Mouse (Mus musculus): ENCODE data around the gene A2ml1. TPM values are rescaled to one million over a fixed set of nuclear protein-coding genes. Genes with fewer than 3 reads are reported as not detected.

Gene A2ml1
- polyA plus RNA-seq, 1 experiment from 2014 or later: 1.0 TPM

GRCm38 (mm10) chr6:128577301-128577700, 4.1 kb downstream of the A2ml1 start:
- H3K9ac ChIP-seq (ENCODE audit: low read depth, low read length): no peak overlapping the region
- no peaks in the 10 kb centered on the region for H3K27me3 ChIP-seq (replicated peaks; ENCODE audit: control insufficient read depth, insufficient read depth, low read length)
- no peak overlapping the region for H3K27ac ChIP-seq (ENCODE audit: low read depth, low read length)
- H3K4me3 ChIP-seq (ENCODE audit: low read depth, low read length): no peak overlapping the region
- no peak overlapping the region for H3K4me2 ChIP-seq (replicated peaks; ENCODE audit: low read depth)
- no peak for ATAC-seq
- 77% methylated on average over 9 of the region's 9 CpGs for WGBS
- no peaks in the 10 kb centered on the region for H3K9me3 ChIP-seq (ENCODE audit: control insufficient read depth)
- no peaks in the 10 kb centered on the region for H3K4me1 ChIP-seq (replicated peaks; ENCODE audit: control insufficient read depth, insufficient read depth, low read length)
- no peak for TF ChIP-seq CTCF (IDR thresholded peaks at IDR 0.05; ENCODE audit: low read depth)
- no peaks in the 10 kb centered on the region for H3K36me3 ChIP-seq (ENCODE audit: control insufficient read depth, insufficient read depth)

GRCm38 (mm10) chr6:128566589-128566988, 14.8 kb downstream of the A2ml1 start:
- Histone ChIP-seq H3K27me3 (replicated peaks; ENCODE audit: control insufficient read depth, insufficient read depth, low read length) (no peaks in the 10 kb centered on the region), H3K9me3 (ENCODE audit: control insufficient read depth) (no peaks in the 10 kb centered on the region), H3K9ac (ENCODE audit: low read depth, low read length) (no peak overlapping the region), H3K4me2 (replicated peaks; ENCODE audit: low read depth) (no peak overlapping the region), H3K27ac (ENCODE audit: low read depth, low read length) (no peak overlapping the region), H3K36me3 (ENCODE audit: control insufficient read depth, insufficient read depth) (no peaks in the 10 kb centered on the region), H3K4me3 (ENCODE audit: low read depth, low read length) (no peak overlapping the region), H3K4me1 (replicated peaks; ENCODE audit: control insufficient read depth, insufficient read depth, low read length) (no peaks in the 10 kb centered on the region)
- no peak for TF ChIP-seq CTCF (IDR thresholded peaks at IDR 0.05; ENCODE audit: low read depth)
- ATAC-seq: no peak
- 91% methylated on average over 11 of the region's 11 CpGs for WGBS

- TF ChIP-seq CTCF (IDR thresholded peaks at IDR 0.05; ENCODE audit: low read depth): no peak
- no peaks in the 10 kb centered on the region for H3K27me3 ChIP-seq (replicated peaks; ENCODE audit: control insufficient read depth, insufficient read depth, low read length)
- ATAC-seq: no peak
- no peak overlapping the region for H3K4me3 ChIP-seq (ENCODE audit: low read depth, low read length)
- 81% methylated on average over 7 of the region's 7 CpGs for WGBS
- H3K27ac ChIP-seq (ENCODE audit: low read depth, low read length): no peak overlapping the region
- H3K9ac ChIP-seq (ENCODE audit: low read depth, low read length): no peak overlapping the region
- H3K4me2 ChIP-seq (replicated peaks; ENCODE audit: low read depth): no peak overlapping the region
- no peaks in the 10 kb centered on the region for H3K9me3 ChIP-seq (ENCODE audit: control insufficient read depth)
- no peaks in the 10 kb centered on the region for H3K36me3 ChIP-seq (ENCODE audit: control insufficient read depth, insufficient read depth)
- 0 out of 2 replicates have a peak, but pooled peaks cover 3% of the 10 kb centered on the region for H3K4me1 ChIP-seq (replicated peaks; ENCODE audit: control insufficient read depth, insufficient read depth, low read length)
Measured at GRCm38 (mm10) chr6:128554049-128554448, 27.4 kb downstream of the A2ml1 start.

DNA sequence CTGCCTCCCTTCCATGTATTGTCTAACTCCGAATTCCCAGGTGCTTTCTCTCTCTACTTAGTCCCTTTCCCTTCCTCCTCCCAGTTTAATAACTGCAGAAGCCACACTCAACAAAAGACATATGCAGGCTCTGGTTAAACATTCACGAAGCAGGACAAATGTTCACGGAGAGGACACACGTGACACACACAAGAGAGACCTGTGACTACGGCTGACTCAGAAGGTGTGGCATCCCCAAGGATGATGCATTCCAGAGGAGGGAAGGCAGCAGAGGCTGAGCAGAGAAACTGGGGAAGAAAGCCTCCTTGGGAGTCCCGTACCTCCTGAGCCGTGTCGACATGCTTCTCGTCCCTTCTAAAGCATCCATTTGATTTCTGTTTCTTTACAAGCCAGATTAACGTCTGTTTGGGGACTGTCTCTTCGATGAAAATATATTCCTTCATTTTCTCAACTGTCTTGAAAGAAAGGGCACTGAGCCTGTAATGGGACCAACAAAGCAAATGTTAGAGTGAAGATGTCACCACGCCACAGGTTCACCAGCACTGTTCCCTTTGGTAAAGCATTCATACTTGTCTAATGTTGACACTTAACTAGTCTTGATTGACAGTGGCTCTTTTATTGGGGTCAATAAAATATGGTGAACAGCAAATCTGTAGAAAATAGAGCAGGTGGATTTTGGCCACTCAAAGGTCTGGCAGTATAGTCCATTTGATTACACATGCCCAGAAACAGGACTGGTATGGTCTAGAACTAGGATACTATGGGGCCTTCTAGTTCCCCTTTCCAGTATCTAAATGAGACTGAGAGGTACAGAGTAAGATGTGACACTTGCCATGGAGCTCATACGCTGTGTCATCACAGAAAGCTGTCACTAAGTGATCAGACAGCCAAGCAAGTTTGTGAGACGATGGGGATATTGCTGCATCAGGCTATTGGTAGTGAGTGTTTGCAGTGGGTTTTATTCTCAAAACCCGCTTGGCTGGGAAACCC, 31.6 kb downstream of the A2ml1 start:
- ATAC-seq: peak; percentile 95
- Histone ChIP-seq H3K27ac (ENCODE audit: low read depth, low read length) (peak overlapping the region; percentile 80), H3K4me3 (ENCODE audit: low read depth, low read length) (no peak overlapping the region), H3K27me3 (replicated peaks; ENCODE audit: control insufficient read depth, insufficient read depth, low read length) (no peaks in the 10 kb centered on the region), H3K4me2 (replicated peaks; ENCODE audit: low read depth) (peak overlapping the region; percentile 41), H3K9ac (ENCODE audit: low read depth, low read length) (no peak overlapping the region), H3K36me3 (ENCODE audit: control insufficient read depth, insufficient read depth) (no peaks in the 10 kb centered on the region), H3K9me3 (ENCODE audit: control insufficient read depth) (no peaks in the 10 kb centered on the region), H3K4me1 (replicated peaks; ENCODE audit: control insufficient read depth, insufficient read depth, low read length) (0 out of 2 replicates have a peak, but pooled peaks cover 3% of the 10 kb centered on the region)
- WGBS: 45% methylated on average over 15 of the region's 15 CpGs
- TF ChIP-seq CTCF (IDR thresholded peaks at IDR 0.05; ENCODE audit: low read depth): no peak

GRCm38 (mm10) chr6:128548532-128548931, 32.9 kb downstream of the A2ml1 start:
- TF ChIP-seq CTCF (IDR thresholded peaks at IDR 0.05; ENCODE audit: low read depth): no peak
- no peak overlapping the region for H3K27ac ChIP-seq (ENCODE audit: low read depth, low read length)
- H3K9ac ChIP-seq (ENCODE audit: low read depth, low read length): no peak overlapping the region
- H3K36me3 ChIP-seq (ENCODE audit: control insufficient read depth, insufficient read depth): no peaks in the 10 kb centered on the region
- no peak overlapping the region for H3K4me2 ChIP-seq (replicated peaks; ENCODE audit: low read depth)
- no peaks in the 10 kb centered on the region for H3K9me3 ChIP-seq (ENCODE audit: control insufficient read depth)
- 0 out of 2 replicates have a peak, but pooled peaks cover 3% of the 10 kb centered on the region for H3K4me1 ChIP-seq (replicated peaks; ENCODE audit: control insufficient read depth, insufficient read depth, low read length)
- H3K27me3 ChIP-seq (replicated peaks; ENCODE audit: control insufficient read depth, insufficient read depth, low read length): no peaks in the 10 kb centered on the region
- ATAC-seq: no peak
- 75% methylated on average over 10 of the region's 10 CpGs for WGBS
- H3K4me3 ChIP-seq (ENCODE audit: low read depth, low read length): no peak overlapping the region

DNA sequence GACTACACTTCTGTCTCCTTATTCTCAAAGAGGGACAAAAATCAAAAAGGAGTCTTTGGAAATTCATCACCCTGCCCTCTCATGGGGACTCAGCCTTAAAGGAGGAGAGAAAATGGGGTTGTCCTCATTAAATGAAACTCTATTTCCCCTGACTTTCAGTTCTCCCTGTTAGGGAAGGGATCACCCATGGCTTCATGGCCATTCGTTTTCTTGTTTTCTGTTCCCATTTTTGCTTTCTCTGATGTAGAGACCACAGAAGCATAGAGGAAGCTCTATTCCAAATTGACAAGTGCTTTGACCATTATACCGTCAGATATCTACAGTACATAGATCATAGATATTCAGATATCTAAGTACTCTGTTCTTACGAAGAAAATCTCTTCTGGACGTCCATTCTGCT, 36.0 kb downstream of the A2ml1 start:
- H3K27me3 ChIP-seq (replicated peaks; ENCODE audit: control insufficient read depth, insufficient read depth, low read length): no peaks in the 10 kb centered on the region
- no peak overlapping the region for H3K4me3 ChIP-seq (ENCODE audit: low read depth, low read length)
- no peak overlapping the region for H3K9ac ChIP-seq (ENCODE audit: low read depth, low read length)
- no peaks in the 10 kb centered on the region for H3K9me3 ChIP-seq (ENCODE audit: control insufficient read depth)
- no peak overlapping the region for H3K4me2 ChIP-seq (replicated peaks; ENCODE audit: low read depth)
- TF ChIP-seq CTCF (IDR thresholded peaks at IDR 0.05; ENCODE audit: low read depth): no peak
- H3K4me1 ChIP-seq (replicated peaks; ENCODE audit: control insufficient read depth, insufficient read depth, low read length): 0 out of 2 replicates have a peak, but pooled peaks cover 3% of the 10 kb centered on the region
- no peak overlapping the region for H3K27ac ChIP-seq (ENCODE audit: low read depth, low read length)
- H3K36me3 ChIP-seq (ENCODE audit: control insufficient read depth, insufficient read depth): no peaks in the 10 kb centered on the region
- no peak for ATAC-seq
- WGBS: 81% methylated on average over 4 of the region's 4 CpGs

Measured in intestine, postnatal 0 days (tissue).